Mouse (Mus musculus): Measurements from ENCODE around the gene Atf6. TPM values are rescaled to one million over a fixed set of nuclear protein-coding genes. Genes with fewer than 3 reads are reported as not detected.

Gene Atf6
- polyA plus RNA-seq, 1 experiment from 2014 or later = 6.0 TPM

DNA sequence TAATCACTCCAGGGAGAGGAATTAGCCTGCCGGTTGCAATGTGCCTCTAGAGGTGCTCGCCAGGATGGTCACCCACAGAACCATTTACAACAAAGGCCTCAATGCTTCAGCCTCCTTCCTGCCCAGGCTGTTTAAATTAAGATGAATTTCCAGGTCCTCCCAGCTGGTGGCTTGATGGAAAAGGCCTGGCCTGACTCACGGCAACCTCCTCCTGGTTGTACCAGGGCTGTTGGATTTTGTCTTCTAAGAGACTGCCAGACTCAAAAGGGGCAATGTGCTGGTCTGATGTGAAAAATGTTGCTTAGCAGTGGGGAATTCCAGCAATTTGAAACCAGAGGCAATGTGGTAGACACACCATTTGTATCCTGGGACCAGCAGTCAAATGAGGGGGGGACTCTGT, 166.4 kb downstream of the Atf6 start:
- Histone ChIP-seq H3K9me3 (ENCODE audit: low read length) (no peaks in the 10 kb centered on the region), H3K4me2 (ENCODE audit: low read depth, low read length) (no peak overlapping the region), H3K27ac (ENCODE audit: low read depth) (no peak overlapping the region), H3K9ac (replicated peaks) (no peak overlapping the region), H3K36me3 (replicated peaks; ENCODE audit: insufficient read depth, low read length) (no peaks in the 10 kb centered on the region), H3K4me1 (ENCODE audit: insufficient read depth) (no peaks in the 10 kb centered on the region), H3K27me3 (ENCODE audit: insufficient read depth, low read length) (no peaks in the 10 kb centered on the region), H3K4me3 (ENCODE audit: low read depth, low read length) (no peak overlapping the region)
- no peak for ATAC-seq
- WGBS (ENCODE audit: insufficient replicate concordance) = 76% methylated on average over 3 of the region's 3 CpGs
- no peak for DNase-seq
- TF ChIP-seq EP300 (IDR thresholded peaks at IDR 0.05; ENCODE audit: low read depth) (no peak), CTCF (IDR thresholded peaks at IDR 0.05; ENCODE audit: low read depth) (no peak)

DNA sequence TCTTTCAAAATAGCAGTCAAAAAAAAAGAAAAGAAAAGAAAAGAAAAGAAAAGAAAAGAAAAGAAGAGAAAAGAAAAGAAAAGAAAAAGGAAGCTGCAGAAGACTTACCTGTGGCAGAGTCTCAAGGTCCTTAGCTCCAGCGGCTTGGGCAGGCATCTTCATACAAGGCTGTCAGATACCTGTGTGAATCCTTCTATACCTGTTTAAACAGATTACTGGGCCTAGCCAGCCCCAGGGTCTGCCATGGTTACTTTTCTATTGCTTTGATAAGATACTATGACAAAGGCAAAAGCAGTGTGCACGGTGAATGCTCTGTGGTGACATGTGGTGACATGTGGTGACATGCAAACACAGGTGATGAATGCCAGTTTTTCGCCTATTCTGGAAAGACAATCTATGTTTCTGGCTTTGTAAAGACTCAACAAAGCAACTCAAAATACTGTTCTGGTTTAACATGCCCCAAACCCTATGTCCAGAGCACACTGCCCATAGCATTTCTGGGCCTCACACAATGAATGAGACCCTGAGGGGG, 167.0 kb downstream of the Atf6 start:
- Histone ChIP-seq H3K9me3 (ENCODE audit: low read length) (no peaks in the 10 kb centered on the region), H3K4me1 (ENCODE audit: insufficient read depth) (no peaks in the 10 kb centered on the region), H3K36me3 (replicated peaks; ENCODE audit: insufficient read depth, low read length) (no peaks in the 10 kb centered on the region), H3K27ac (ENCODE audit: low read depth) (no peak overlapping the region), H3K9ac (replicated peaks) (no peak overlapping the region), H3K4me3 (ENCODE audit: low read depth, low read length) (no peak overlapping the region), H3K27me3 (ENCODE audit: insufficient read depth, low read length) (no peaks in the 10 kb centered on the region), H3K4me2 (ENCODE audit: low read depth, low read length) (no peak overlapping the region)
- WGBS (ENCODE audit: insufficient replicate concordance) = 72% methylated on average over 3 of the region's 3 CpGs
- no peak for ATAC-seq
- TF ChIP-seq EP300 (IDR thresholded peaks at IDR 0.05; ENCODE audit: low read depth) (no peak), CTCF (IDR thresholded peaks at IDR 0.05; ENCODE audit: low read depth) (no peak)
- DNase-seq = no peak

DNA sequence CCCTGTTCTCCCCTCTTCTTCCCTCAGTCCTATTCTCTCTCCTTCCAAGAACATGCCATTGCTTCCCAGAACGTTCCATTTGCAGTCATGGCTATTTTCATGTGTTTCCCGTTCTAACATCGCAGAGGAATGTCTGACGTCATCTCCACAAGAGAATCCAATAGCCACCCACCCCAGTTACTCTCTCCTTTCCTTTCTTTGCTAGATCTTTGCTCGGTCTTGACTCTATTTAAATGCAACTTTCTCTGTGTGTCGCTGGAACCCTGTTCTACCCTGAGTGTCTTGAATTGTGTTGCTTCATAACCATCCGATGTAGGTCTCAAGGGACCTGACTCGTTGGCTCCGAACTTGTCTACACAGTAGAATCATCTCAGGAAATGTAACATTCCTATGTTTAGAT, 168.0 kb downstream of the Atf6 start:
- ATAC-seq (no peak), DNase-seq (no peak)
- no peaks in the 10 kb centered on the region for H3K9me3 ChIP-seq (ENCODE audit: low read length)
- no peaks in the 10 kb centered on the region for H3K27me3 ChIP-seq (ENCODE audit: insufficient read depth, low read length)
- no peak overlapping the region for H3K9ac ChIP-seq (replicated peaks)
- no peak overlapping the region for H3K27ac ChIP-seq (ENCODE audit: low read depth)
- 80% methylated on average over 9 of the region's 9 CpGs for WGBS (ENCODE audit: insufficient replicate concordance)
- no peaks in the 10 kb centered on the region for H3K4me1 ChIP-seq (ENCODE audit: insufficient read depth)
- no peaks in the 10 kb centered on the region for H3K36me3 ChIP-seq (replicated peaks; ENCODE audit: insufficient read depth, low read length)
- no peak overlapping the region for H3K4me3 ChIP-seq (ENCODE audit: low read depth, low read length)
- H3K4me2 ChIP-seq (ENCODE audit: low read depth, low read length) = no peak overlapping the region
- TF ChIP-seq CTCF (IDR thresholded peaks at IDR 0.05; ENCODE audit: low read depth) (no peak), EP300 (IDR thresholded peaks at IDR 0.05; ENCODE audit: low read depth) (no peak)

DNA sequence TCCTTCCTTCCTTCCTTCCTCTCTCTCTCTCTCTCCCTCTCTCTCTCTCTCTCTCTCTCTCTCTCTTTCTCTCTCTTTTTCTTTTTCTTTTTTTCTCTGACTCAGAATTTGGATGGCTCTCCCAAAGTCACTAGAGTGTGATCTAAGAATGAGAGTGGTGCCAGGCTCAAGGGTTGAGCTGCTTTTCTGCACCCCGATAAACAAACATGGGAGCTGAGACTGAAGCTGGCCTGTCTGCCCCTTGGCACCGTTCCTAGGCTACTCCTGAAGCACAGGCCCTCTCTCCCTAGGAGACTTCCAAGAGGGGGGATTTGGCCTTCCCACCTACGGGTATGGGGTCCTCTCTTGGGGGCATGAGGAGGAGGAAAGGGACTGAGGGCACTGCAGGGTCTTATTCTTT, 168.8 kb downstream of the Atf6 start:
- ATAC-seq = no peak
- WGBS (ENCODE audit: insufficient replicate concordance) = 78% methylated on average over 3 of the region's 3 CpGs
- no peak for DNase-seq

DNA sequence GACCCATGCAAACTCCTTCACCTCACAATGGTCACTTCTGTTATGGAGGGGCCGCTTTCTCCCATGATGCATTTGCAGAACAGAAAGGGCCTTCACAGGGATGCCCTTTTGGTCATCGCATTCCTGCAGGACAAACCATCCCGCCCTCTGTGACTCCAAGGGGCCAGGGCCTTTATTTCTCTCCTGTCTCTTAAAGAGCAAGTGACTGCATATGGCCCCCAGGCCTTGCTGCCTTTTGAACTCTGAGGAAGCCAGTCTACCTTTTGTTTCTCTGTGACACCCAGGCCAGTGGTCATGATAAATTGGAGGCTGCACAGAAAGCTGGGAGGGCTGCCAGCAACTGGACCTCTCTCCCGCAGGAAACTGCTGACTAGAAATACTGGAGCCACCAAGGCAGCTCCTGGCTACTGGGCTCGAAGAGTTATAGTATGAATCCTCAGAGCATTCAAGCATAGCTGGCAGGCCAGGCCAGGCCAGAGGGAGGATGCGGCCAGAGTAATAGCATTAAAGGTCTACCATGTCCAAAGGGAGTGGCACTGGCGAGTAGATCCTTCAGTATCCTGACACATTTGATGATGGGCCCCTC, 169.7 kb downstream of the Atf6 start:
- H3K4me1 ChIP-seq (ENCODE audit: insufficient read depth) = no peaks in the 10 kb centered on the region
- no peaks in the 10 kb centered on the region for H3K36me3 ChIP-seq (replicated peaks; ENCODE audit: insufficient read depth, low read length)
- no peaks in the 10 kb centered on the region for H3K9me3 ChIP-seq (ENCODE audit: low read length)
- no peak overlapping the region for H3K4me2 ChIP-seq (ENCODE audit: low read depth, low read length)
- no peak for DNase-seq
- 88% methylated on average over 7 of the region's 7 CpGs for WGBS (ENCODE audit: insufficient replicate concordance)
- H3K4me3 ChIP-seq (ENCODE audit: low read depth, low read length) = no peak overlapping the region
- H3K27me3 ChIP-seq (ENCODE audit: insufficient read depth, low read length) = no peaks in the 10 kb centered on the region
- no peak overlapping the region for H3K27ac ChIP-seq (ENCODE audit: low read depth)
- TF ChIP-seq EP300 (IDR thresholded peaks at IDR 0.05; ENCODE audit: low read depth) (no peak), CTCF (IDR thresholded peaks at IDR 0.05; ENCODE audit: low read depth) (no peak)
- H3K9ac ChIP-seq (replicated peaks) = no peak overlapping the region
- ATAC-seq = no peak

More for the DNA sequence above, 168.8 kb downstream of the Atf6 start:
- H3K4me2 ChIP-seq (ENCODE audit: low read depth, low read length) = no peak overlapping the region
- no peaks in the 10 kb centered on the region for H3K9me3 ChIP-seq (ENCODE audit: low read length)
- H3K27ac ChIP-seq (ENCODE audit: low read depth) = no peak overlapping the region
- TF ChIP-seq EP300 (IDR thresholded peaks at IDR 0.05; ENCODE audit: low read depth) = no peak
- TF ChIP-seq CTCF (IDR thresholded peaks at IDR 0.05; ENCODE audit: low read depth) = no peak
- H3K27me3 ChIP-seq (ENCODE audit: insufficient read depth, low read length) = no peaks in the 10 kb centered on the region
- no peaks in the 10 kb centered on the region for H3K36me3 ChIP-seq (replicated peaks; ENCODE audit: insufficient read depth, low read length)
- H3K4me1 ChIP-seq (ENCODE audit: insufficient read depth) = no peaks in the 10 kb centered on the region
- H3K9ac ChIP-seq (replicated peaks) = no peak overlapping the region
- H3K4me3 ChIP-seq (ENCODE audit: low read depth, low read length) = no peak overlapping the region

DNA sequence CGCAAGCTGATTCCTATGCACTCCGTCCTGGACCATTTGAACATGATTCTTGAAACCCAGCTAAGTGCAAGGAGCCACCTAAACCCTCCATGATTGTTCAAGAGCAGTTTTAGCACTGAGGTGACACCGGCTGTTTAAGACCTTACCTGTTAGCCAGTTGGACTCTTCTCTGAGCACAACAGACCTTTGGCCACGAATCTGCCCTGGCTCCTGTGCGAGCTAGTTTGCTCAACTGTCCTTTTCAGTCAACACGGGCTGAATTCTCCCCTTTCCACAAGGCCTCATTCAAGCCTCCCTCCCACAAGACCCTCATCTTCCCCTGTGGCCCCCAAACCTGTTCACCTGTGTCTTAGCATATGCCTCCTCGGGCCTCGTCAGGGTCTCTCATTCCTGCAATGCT, 170.6 kb downstream of the Atf6 start:
- no peak overlapping the region for H3K9ac ChIP-seq (replicated peaks)
- ATAC-seq (no peak), DNase-seq (no peak)
- H3K9me3 ChIP-seq (ENCODE audit: low read length) = no peaks in the 10 kb centered on the region
- H3K4me3 ChIP-seq (ENCODE audit: low read depth, low read length) = no peak overlapping the region
- TF ChIP-seq CTCF (IDR thresholded peaks at IDR 0.05; ENCODE audit: low read depth) (no peak), EP300 (IDR thresholded peaks at IDR 0.05; ENCODE audit: low read depth) (no peak)
- 80% methylated on average over 8 of the region's 8 CpGs for WGBS (ENCODE audit: insufficient replicate concordance)
- no peak overlapping the region for H3K4me2 ChIP-seq (ENCODE audit: low read depth, low read length)
- H3K4me1 ChIP-seq (ENCODE audit: insufficient read depth) = no peaks in the 10 kb centered on the region
- no peaks in the 10 kb centered on the region for H3K36me3 ChIP-seq (replicated peaks; ENCODE audit: insufficient read depth, low read length)
- H3K27me3 ChIP-seq (ENCODE audit: insufficient read depth, low read length) = no peaks in the 10 kb centered on the region
- H3K27ac ChIP-seq (ENCODE audit: low read depth) = no peak overlapping the region

All from liver, postnatal 0 days (tissue).